Comparison of ENCODE assay signal across 8 mouse cellular contexts in the genomic region with DNA sequence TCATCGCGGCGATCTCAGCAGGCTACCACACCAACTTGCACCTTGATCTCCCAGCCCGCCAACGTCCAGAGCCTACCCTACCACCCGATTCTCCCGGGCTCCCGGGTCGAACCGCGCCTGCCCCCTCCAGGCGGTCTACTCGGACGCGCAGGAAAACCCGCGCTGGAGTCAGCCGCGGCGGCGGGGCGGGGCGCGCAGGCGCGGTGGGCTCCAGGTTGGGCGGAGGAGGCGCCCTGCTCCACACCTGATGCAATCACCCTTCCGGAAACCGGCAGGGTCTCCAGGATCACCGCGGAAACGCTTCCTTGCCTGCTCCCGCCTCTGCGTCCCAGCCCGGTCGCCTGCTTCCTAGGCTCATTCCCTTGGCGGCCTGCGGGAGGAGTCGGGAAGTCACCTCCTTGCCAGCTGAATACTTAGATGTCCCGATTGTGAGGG. TPM values are rescaled to one million over a fixed set of nuclear protein-coding genes. Genes with fewer than 3 reads are reported as not detected.
DNase-seq lines count a peak whose midpoint lies in the region; ATAC-seq and TF ChIP-seq lines count a peak whose summit lies in the region.

No protein-coding gene starts in this region.

- peak overlapping the region; percentile 65 for H3K4me2 ChIP-seq in hindbrain, embryonic 12.5 days (replicated peaks)
- H3K4me2 ChIP-seq in lung, postnatal 0 days (replicated peaks; ENCODE audit: low read depth, low read length) = peak overlapping the region; percentile 57

- no peaks in the 10 kb centered on the region for H3K27me3 ChIP-seq in hindbrain, embryonic 12.5 days
- H3K27me3 ChIP-seq in lung, postnatal 0 days (replicated peaks; ENCODE audit: insufficient read depth, low read length) = no peaks in the 10 kb centered on the region

- H3K9ac ChIP-seq in hindbrain, embryonic 12.5 days = peak overlapping the region; percentile 67
- 0 out of 2 replicates have a peak overlapping the region, but pooled peaks have one; percentile 13 for H3K9ac ChIP-seq in lung, postnatal 0 days (replicated peaks; ENCODE audit: low read depth)

- no peaks in the 10 kb centered on the region for H3K9me3 ChIP-seq in hindbrain, embryonic 12.5 days (replicated peaks)
- no peaks in the 10 kb centered on the region for H3K9me3 ChIP-seq in lung, postnatal 0 days (ENCODE audit: low read length)

- TF ChIP-seq EP300 in lung, postnatal 0 days (IDR thresholded peaks at IDR 0.05) = no peak

- WGBS in hindbrain, embryonic 12.5 days = under 1% methylated on average over 41 of the region's 41 CpGs
- WGBS in lung, postnatal 0 days = under 1% methylated on average over 41 of the region's 41 CpGs

- DNase-seq in R1 (ENCODE audit: low read depth, low spot score) = peak; percentile 91
- peak; percentile 93 to 95 for DNase-seq in cerebellum, postnatal 10 days
- DNase-seq in frontal cortex, postnatal 14 days (ENCODE audit: low spot score in 2 of 2) = peak; percentile 66 to 72
- DNase-seq in layer of hippocampus, postnatal 25 days (ENCODE audit: extremely low spot score in 1 of 2, low spot score in 1 of 2) = peak; percentile 70 to 73
- peak; percentile 94 for DNase-seq in lung, postnatal 0 days (ENCODE audit: low spot score)
- peak; percentile 90 for DNase-seq in retina, postnatal 1 day
- peak; percentile 54 for DNase-seq in urinary bladder, postnatal 10 days (ENCODE audit: low spot score)

- TF ChIP-seq CTCF in lung, postnatal 0 days (IDR thresholded peaks at IDR 0.05) = peak; percentile 77

- H3K4me3 ChIP-seq in hindbrain, embryonic 12.5 days = peak overlapping the region; percentile 54
- peak overlapping the region; percentile 37 for H3K4me3 ChIP-seq in lung, postnatal 0 days (ENCODE audit: low read depth, low read length)

- no peaks in the 10 kb centered on the region for H3K36me3 ChIP-seq in hindbrain, embryonic 12.5 days
- no peaks in the 10 kb centered on the region for H3K36me3 ChIP-seq in lung, postnatal 0 days (ENCODE audit: insufficient read depth, low read length)

- peak overlapping the region; percentile 73 for H3K27ac ChIP-seq in hindbrain, embryonic 12.5 days
- peak overlapping the region; percentile 62 for H3K27ac ChIP-seq in lung, postnatal 0 days (ENCODE audit: low read length)

- ATAC-seq in hindbrain, embryonic 12.5 days (ENCODE audit: low FRiP score) = peak; percentile 53
- ATAC-seq in lung, postnatal 0 days = peak; percentile 73

- H3K4me1 ChIP-seq in hindbrain, embryonic 12.5 days = peaks cover 20% of the 10 kb centered on the region
- H3K4me1 ChIP-seq in lung, postnatal 0 days (ENCODE audit: insufficient read depth, low read depth, low read length) = peaks cover 11% of the 10 kb centered on the region; the same call in 1 of the 2 replicates

RNA-seq across cellular contexts. Expression of gene Apbb2, which starts 1.6 kb away (rescaled TPM):
- 82.4 and 99.6 TPM in 2 replicates for polyA plus RNA-seq in hindbrain, embryonic 12.5 days (2016; fragmentation: Nextera tagmentation; extraction: Ambion mirVana)
- 10 to 100 TPM; 53.4 to 57.1 TPM for total RNA-seq in layer of hippocampus, postnatal 25 days (2021)
- polyA plus RNA-seq in lung, postnatal 0 days (2015; fragmentation: Nextera tagmentation; extraction: Ambion mirVana) = 48.9 and 50.4 TPM in 2 replicates

RNA-seq across cellular contexts. Expression of gene Uchl1, which starts 55.7 kb away (rescaled TPM):
- 592 and 600 TPM in 2 replicates for polyA plus RNA-seq in hindbrain, embryonic 12.5 days (2016; fragmentation: Nextera tagmentation; extraction: Ambion mirVana)
- total RNA-seq in layer of hippocampus, postnatal 25 days (2021) = 100 to 1,000 TPM; 783 to 964 TPM
- polyA plus RNA-seq in lung, postnatal 0 days (2015; fragmentation: Nextera tagmentation; extraction: Ambion mirVana) = 18.3 and 18.8 TPM in 2 replicates

Comparison
In these comparisons a context has a peak if more than half of its experiments do, and no peak if none do; other contexts are left out.
1. Peak in every context shown above with its lines: DNase-seq, ATAC-seq, H3K4me3 ChIP-seq and H3K27ac ChIP-seq.
2. RNA of gene Uchl1, which starts 55.7 kb away (polyA plus RNA-seq): 592 to 600 TPM in hindbrain, embryonic 12.5 days; 18.3 to 18.8 TPM in lung, postnatal 0 days; every median in the first group is over 10 times any median in the second.